Mouse (Mus musculus): ENCODE measurements around the gene Vat1. TPM values are rescaled to one million over a fixed set of nuclear protein-coding genes. Genes with fewer than 3 reads are reported as not detected.
A peak's percentile ranks its signal among the peaks of the same experiment; 100 is the strongest.
"Not testable (repeated sequence)": the region's sequence is repeated elsewhere in the genome, so short reads cannot be mapped to it uniquely, and the experiment has no call there.

Gene Vat1
- polyA plus RNA-seq, 1 experiment: 218 TPM

DNA sequence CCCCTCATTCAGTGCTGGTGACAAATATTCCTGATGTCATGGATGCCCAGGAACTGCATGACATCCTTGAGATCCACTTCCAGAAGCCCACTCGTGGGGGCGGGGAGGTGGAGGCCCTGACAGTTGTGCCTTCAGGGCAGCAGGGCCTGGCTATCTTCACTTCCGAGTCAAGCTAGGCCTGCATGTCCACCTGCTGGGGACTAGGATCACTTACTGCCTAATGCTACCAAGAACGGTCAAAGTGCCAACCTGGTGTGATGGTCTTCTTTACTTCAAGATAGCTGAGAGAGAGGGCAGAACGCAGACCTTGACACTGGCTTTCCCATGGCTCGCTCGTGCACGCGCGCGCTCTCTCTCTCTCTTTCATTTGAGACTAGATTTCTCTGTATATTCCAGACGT lies 7.8 kb downstream of the Vat1 start:
- peaks cover 10% of the 10 kb centered on the region for H3K4me1 ChIP-seq (ENCODE audit: control insufficient read depth, insufficient read depth, low read length)
- no peak overlapping the region for H3K4me3 ChIP-seq (ENCODE audit: insufficient read depth, low read length)
- TF ChIP-seq CTCF (IDR thresholded peaks at IDR 0.05; ENCODE audit: borderline replicate concordance, insufficient read depth, low read length): no peak
- TF ChIP-seq POLR2A (IDR thresholded peaks at IDR 0.05; ENCODE audit: low read depth, low read length): no peak
- no peak overlapping the region for H3K27ac ChIP-seq (ENCODE audit: insufficient read depth, low read length)

DNA sequence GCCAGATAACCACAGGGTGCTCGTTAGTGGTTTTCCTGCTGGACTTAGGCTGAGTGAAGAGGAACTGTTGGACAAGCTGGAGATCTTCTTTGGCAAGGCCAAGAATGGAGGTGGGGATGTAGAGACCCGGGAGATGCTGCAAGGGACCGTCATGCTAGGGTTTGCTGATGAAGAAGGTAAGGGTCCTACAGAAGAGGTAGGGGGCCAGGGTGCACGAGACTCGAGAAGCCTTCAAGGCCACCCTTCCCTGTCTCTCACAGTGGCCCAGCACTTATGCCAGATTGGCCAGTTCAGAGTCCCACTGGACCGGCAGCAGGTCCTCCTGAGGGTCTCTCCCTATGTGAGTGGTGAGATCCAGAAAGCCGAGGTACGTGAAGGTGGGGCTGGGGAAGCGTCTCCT lies 8.4 kb downstream of the Vat1 start:
- TF ChIP-seq POLR2A (IDR thresholded peaks at IDR 0.05; ENCODE audit: low read depth, low read length) (no peak), CTCF (IDR thresholded peaks at IDR 0.05; ENCODE audit: borderline replicate concordance, insufficient read depth, low read length) (no peak)
- Histone ChIP-seq H3K4me3 (ENCODE audit: insufficient read depth, low read length) (no peak overlapping the region), H3K27ac (ENCODE audit: insufficient read depth, low read length) (no peak overlapping the region), H3K4me1 (ENCODE audit: control insufficient read depth, insufficient read depth, low read length) (peaks cover 10% of the 10 kb centered on the region)

DNA sequence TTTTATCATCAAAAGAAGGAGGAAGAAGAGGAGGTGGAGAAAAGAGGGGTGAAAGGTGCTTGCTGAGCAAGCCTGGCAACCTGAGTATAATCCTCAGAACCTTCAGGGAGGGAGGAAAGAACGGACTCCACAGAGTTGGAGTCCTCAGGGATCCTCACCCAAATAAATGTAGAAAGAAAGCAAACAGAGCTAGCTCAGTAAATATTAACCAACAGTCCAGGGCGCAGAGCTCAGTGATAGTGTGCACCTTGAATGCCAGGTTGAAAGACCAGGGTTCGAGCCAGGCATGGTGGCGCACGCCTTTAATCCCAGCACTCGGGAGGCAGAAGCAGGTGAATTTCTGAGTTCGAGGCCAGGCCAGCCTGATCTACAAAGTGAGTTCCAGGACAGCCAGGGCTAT lies 10.4 kb downstream of the Vat1 start:
- Histone ChIP-seq H3K4me1 (ENCODE audit: control insufficient read depth, insufficient read depth, low read length) (peaks cover 11% of the 10 kb centered on the region), H3K4me3 (ENCODE audit: insufficient read depth, low read length) (no peak overlapping the region), H3K27ac (ENCODE audit: insufficient read depth, low read length) (no peak overlapping the region)
- TF ChIP-seq POLR2A (IDR thresholded peaks at IDR 0.05; ENCODE audit: low read depth, low read length) (no peak), CTCF (IDR thresholded peaks at IDR 0.05; ENCODE audit: borderline replicate concordance, insufficient read depth, low read length) (no peak)

DNA sequence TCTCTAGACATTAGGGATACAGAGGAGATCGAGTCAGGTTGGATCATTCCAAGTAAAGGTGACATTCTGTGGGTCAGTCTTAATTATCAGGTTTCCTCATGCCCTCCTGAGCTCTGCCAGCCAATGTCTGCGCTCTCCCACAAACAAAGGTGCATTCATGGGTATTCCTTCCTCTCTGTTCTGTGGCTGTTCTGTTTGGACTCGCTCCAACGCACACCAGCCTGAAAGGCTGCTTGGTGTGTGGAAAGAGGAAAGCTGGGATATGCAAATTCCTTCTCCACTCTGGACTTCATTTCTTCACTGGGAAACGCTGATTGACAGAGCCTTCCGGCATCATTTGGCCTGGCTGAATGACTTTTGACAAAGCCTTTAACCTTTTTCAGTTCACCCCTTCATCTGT lies 11.3 kb downstream of the Vat1 start:
- Histone ChIP-seq H3K4me1 (ENCODE audit: control insufficient read depth, insufficient read depth, low read length) (peaks cover 11% of the 10 kb centered on the region), H3K27ac (ENCODE audit: insufficient read depth, low read length) (no peak overlapping the region), H3K4me3 (ENCODE audit: insufficient read depth, low read length) (no peak overlapping the region)
- no peak for TF ChIP-seq CTCF (IDR thresholded peaks at IDR 0.05; ENCODE audit: borderline replicate concordance, insufficient read depth, low read length)
- no peak for TF ChIP-seq POLR2A (IDR thresholded peaks at IDR 0.05; ENCODE audit: low read depth, low read length)

DNA sequence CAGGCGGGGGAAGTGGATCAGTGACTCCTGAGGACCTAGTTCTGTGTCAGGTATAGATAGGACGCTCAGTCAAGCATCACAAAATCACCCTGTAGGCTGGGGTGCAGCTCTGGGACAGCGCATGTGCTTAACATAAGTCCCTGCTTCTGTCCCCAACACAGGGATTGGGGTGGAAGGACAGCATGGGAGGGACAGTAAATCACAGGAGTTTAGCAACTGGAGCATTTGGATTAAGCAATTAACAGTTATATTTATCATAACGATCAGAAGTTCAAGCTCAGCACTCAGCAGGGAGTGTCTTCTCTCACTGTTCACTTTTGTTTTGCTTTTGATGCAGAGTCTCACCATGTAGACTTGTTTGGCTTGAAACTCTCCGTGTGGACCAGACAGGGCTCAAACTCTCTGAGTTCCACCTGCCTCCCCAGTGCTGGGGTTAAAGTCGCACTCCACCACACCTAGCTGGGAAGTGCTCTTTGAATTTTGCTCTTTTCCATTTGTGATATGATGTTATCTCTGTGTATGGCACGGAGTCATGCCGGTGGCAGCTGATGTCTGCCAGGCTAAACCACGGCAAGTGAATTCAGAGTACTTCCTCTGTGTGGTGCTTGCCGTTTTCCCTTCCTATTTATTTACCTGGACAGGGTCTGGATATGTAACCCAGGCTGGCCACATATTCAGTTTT lies 13.8 kb downstream of the Vat1 start:
- H3K4me1 ChIP-seq (ENCODE audit: control insufficient read depth, insufficient read depth, low read length): peaks cover 11% of the 10 kb centered on the region
- TF ChIP-seq CTCF (IDR thresholded peaks at IDR 0.05; ENCODE audit: borderline replicate concordance, insufficient read depth, low read length) (no peak), POLR2A (IDR thresholded peaks at IDR 0.05; ENCODE audit: low read depth, low read length) (no peak)
- no peak overlapping the region for H3K4me3 ChIP-seq (ENCODE audit: insufficient read depth, low read length)
- no peak overlapping the region for H3K27ac ChIP-seq (ENCODE audit: insufficient read depth, low read length)

DNA sequence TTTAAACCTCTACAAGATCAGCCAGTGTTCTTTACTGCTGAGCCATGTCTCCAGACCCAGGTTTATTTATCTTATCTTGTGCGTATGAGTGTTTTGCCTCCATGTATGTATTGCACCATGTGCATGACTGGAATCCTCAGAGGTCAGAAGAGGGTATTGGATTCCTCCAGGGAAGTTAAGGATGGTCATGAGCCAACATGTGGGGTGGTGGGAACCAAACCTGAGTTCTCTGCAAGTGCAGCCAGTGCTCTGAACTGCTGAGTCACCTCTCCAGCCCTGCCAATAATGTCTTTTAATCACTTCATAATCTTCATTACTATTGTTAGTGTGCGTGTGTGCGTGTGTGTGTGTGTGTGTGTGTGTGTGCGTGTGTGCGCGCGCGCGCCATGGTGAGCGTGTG lies 14.5 kb downstream of the Vat1 start:
- H3K27ac ChIP-seq (ENCODE audit: insufficient read depth, low read length): peak overlapping the region; percentile 35; the same call in 1 of the 2 replicates
- H3K4me3 ChIP-seq (ENCODE audit: insufficient read depth, low read length): no peak overlapping the region
- TF ChIP-seq CTCF (IDR thresholded peaks at IDR 0.05; ENCODE audit: borderline replicate concordance, insufficient read depth, low read length) (no peak), POLR2A (IDR thresholded peaks at IDR 0.05; ENCODE audit: low read depth, low read length) (no peak)
- peaks cover 11% of the 10 kb centered on the region for H3K4me1 ChIP-seq (ENCODE audit: control insufficient read depth, insufficient read depth, low read length)

DNA sequence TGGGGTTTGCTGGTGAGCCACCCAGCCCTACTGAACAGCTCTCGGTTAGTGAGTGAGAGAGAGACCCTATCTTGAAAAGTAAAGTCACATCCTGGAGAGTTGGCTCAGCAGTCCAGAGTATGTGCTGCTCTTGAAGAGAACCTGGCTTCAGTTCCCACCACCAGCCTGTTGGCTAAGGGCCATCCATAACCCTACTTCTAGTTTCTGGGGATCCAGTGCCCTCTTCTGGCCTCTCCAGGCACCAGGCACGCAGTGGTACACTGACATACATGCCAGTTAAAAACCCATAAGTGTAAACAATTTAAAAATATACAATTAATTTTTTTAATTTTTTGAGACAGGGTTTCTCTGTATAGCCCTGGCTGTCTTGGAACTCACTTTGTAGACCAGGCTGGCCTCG lies 15.6 kb downstream of the Vat1 start:
- no peak overlapping the region for H3K27ac ChIP-seq (ENCODE audit: insufficient read depth, low read length)
- TF ChIP-seq POLR2A (IDR thresholded peaks at IDR 0.05; ENCODE audit: low read depth, low read length) (no peak), CTCF (IDR thresholded peaks at IDR 0.05; ENCODE audit: borderline replicate concordance, insufficient read depth, low read length) (no peak)

DNA sequence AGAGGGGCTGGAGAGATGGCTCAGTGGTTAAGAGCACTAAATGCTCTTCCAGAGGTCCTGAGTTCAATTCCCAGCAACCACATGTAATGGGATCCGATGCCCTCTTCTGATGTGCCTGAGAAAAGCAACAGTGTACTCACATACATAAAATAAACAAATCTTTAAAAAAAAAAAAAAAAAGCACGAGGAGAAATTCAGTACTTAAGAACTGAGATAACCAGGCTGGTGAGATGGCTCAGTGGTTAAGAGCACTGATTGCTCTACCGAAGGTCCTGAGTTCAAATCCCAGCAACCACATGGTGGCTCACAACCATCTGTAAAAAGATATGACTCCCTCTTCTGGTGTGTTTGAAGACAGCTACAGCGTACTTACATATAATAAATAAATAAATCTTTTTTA lies 16.4 kb downstream of the Vat1 start:
- H3K4me3 ChIP-seq (ENCODE audit: insufficient read depth, low read length); H3K27ac ChIP-seq (ENCODE audit: insufficient read depth, low read length); H3K4me1 ChIP-seq (ENCODE audit: control insufficient read depth, insufficient read depth, low read length): not testable (repeated sequence)

More for the DNA sequence above, 15.6 kb downstream of the Vat1 start:
- H3K4me3 ChIP-seq (ENCODE audit: insufficient read depth, low read length): no peak overlapping the region
- peaks cover 11% of the 10 kb centered on the region for H3K4me1 ChIP-seq (ENCODE audit: control insufficient read depth, insufficient read depth, low read length)

DNA sequence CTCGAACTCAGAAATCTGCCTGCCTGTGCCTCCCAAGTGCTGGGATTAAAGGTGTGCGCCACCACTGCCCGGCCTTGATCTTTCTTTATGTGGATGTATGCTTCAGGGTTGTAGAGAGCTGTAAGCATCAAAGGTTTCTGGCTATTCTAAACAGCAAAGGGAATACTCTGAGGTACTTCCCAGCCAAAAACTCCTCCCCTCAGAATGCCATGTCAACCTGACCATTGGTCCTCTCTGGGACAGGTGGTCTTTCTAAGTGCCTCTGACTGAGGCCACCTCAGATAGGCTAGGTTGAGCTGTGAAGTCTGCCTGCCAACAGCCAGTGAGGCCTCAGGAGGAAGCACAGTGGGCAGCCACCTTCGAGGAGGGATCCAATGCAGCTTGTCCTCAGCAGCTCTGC lies 17.1 kb downstream of the Vat1 start:
- peaks cover 6% of the 10 kb centered on the region; the same call in 1 of the 2 replicates for H3K4me1 ChIP-seq (ENCODE audit: control insufficient read depth, insufficient read depth, low read length)
- H3K27ac ChIP-seq (ENCODE audit: insufficient read depth, low read length): peak overlapping the region; percentile 65; the same call in 1 of the 2 replicates
- TF ChIP-seq POLR2A (IDR thresholded peaks at IDR 0.05; ENCODE audit: low read depth, low read length) (no peak), CTCF (IDR thresholded peaks at IDR 0.05; ENCODE audit: borderline replicate concordance, insufficient read depth, low read length) (no peak)
- peak overlapping the region; percentile 72 for H3K4me3 ChIP-seq (ENCODE audit: insufficient read depth, low read length)

DNA sequence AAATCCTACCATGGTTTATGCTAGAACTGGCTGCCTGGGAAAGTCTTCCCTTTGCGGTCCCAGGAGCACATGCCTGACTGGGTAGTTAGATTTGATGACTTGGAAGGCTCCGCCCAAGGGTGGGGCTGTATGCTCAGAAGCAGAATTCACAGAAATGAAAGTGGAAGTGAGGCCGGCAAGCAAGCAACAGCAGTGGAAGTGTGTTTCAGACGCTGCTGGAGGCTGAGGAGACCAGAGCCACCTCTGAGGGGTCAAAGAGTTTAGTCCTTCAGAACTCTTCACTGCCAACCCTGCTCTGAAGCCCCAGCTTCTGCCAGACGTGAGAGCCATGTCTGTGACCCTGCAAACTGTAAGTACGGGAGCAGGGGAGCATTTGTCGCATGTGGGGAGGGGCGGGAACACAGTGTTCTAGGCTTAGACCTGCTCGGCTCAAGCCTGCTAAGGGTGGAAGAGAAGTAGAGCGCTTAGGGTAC lies 17.7 kb downstream of the Vat1 start, which contains the start of gene Ifi35:
Gene Ifi35, plus strand, starts transcription at position 134 of the 473 bp plus-strand sequence.
- H3K27ac ChIP-seq (ENCODE audit: insufficient read depth, low read length): peak within 1 kb of the TSS; percentile 65
- TF ChIP-seq CTCF (IDR thresholded peaks at IDR 0.05; ENCODE audit: borderline replicate concordance, insufficient read depth, low read length) (no peak), POLR2A (IDR thresholded peaks at IDR 0.05; ENCODE audit: low read depth, low read length) (peak; percentile 94)
- peaks cover 6% of the 10 kb centered on the region; the same call in 1 of the 2 replicates for H3K4me1 ChIP-seq (ENCODE audit: control insufficient read depth, insufficient read depth, low read length)
- peak within 1 kb of the TSS; percentile 72 for H3K4me3 ChIP-seq (ENCODE audit: insufficient read depth, low read length)

Data from embryonic fibroblast, embryonic 13.5 days (primary cell).